Mouse (Mus musculus): ENCODE results near the gene Atp10a.

DNA sequence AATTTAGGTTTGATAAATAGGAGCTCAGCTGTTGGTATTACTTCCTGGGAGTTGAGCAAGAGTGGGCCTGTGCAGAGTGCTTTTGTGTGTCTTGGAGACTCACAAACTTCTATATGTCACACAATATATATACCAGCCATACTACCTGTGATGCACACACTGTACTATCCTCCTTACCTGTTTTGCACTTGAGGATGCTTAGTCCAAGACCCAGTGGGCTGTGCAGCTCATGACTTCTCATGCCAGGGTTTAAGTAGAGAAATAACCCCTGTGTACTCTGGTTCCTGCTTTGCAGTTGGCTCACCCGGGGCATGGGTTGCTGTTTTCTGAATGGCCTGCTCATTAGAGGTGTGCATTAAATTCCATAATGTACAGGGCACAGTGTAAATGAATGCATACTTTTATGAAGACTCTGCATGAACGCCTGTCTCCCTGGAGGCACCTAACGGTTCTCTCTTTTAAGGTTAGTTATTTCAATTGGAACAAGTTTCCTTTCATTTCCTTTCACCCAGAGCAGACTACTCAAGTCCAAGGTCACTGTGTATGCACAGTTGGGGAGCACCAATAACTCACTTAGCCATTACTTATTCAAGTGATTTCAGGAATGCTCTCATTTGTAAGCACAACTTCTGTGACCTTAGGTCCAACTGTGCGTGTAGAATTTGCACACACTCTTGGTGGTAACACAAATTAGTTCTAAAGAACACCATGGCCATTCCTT lies 63.4 kb downstream of the Atp10a start:
- TF ChIP-seq CTCF (conservative IDR thresholded peaks at IDR 0.05; ENCODE audit: insufficient read depth, insufficient read length, low read depth, low read length) (no peak), POLR2A (IDR thresholded peaks at IDR 0.05; ENCODE audit: low read depth, low read length) (no peak)
